Mouse (Mus musculus) C2C12 (cell line): ENCODE data around the gene Rnf19b. TPM values are rescaled to one million over a fixed set of nuclear protein-coding genes. Genes with fewer than 3 reads are reported as not detected.

Experiments
- H3K27me3 ChIP-seq: one replicate; pipeline ENCODE4 v1.6.1; 2011; ENCODE audit not compliant: control insufficient read depth, insufficient read depth, insufficient read length
- H3K36me3 ChIP-seq: one replicate; pipeline ENCODE4 v1.6.1; 2011; ENCODE audit not compliant: control insufficient read depth, insufficient read depth
- H3K4me3 ChIP-seq: one replicate; pipeline ENCODE4 v1.5.1; 2011; ENCODE audit warnings: mild to moderate bottlenecking, control low read depth; ENCODE audit not compliant: poor library complexity, insufficient read depth, severe bottlenecking
- H3K79me2 ChIP-seq: one replicate; pipeline ENCODE4 v1.6.1; 2011; ENCODE audit not compliant: control insufficient read depth, insufficient read depth
- H3K79me3 ChIP-seq: one replicate; pipeline ENCODE4 v1.6.1; 2011; ENCODE audit warnings: low read depth, control low read depth
- H3ac ChIP-seq: one replicate; pipeline ENCODE3; 2011; ENCODE audit warnings: low read depth; ENCODE audit not compliant: control insufficient read depth, insufficient read length
- CEBPB ChIP-seq: IDR thresholded peaks from one replicate; pipeline ENCODE4 v1.6.1; 2011; ENCODE audit warnings: low read depth, mild to moderate bottlenecking, control low read depth, moderate library complexity
- CTCF ChIP-seq: IDR thresholded peaks from one replicate; pipeline ENCODE4 v1.5.1; 2011; ENCODE audit not compliant: control insufficient read depth, insufficient read depth, insufficient read length
- FOSL1 ChIP-seq: IDR thresholded peaks from one replicate; pipeline ENCODE4 v1.8.0; 2011; ENCODE audit warnings: mild to moderate bottlenecking, low read length; ENCODE audit not compliant: poor library complexity, insufficient read depth, severe bottlenecking
- MAX ChIP-seq: IDR thresholded peaks from one replicate; pipeline ENCODE4 v1.6.1; 2011; ENCODE audit warnings: mild to moderate bottlenecking, control low read depth
- MYOD1 ChIP-seq: IDR thresholded peaks from one replicate; pipeline ENCODE4 v1.6.1; 2011; ENCODE audit warnings: low read depth; ENCODE audit not compliant: control insufficient read depth, insufficient read length
- MYOG ChIP-seq: IDR thresholded peaks from one replicate; pipeline ENCODE4 v1.6.1; 2011; ENCODE audit not compliant: control insufficient read depth, insufficient read length; ENCODE audit errors: extremely low read depth
- USF1 ChIP-seq: IDR thresholded peaks from one replicate; pipeline ENCODE4 v1.6.1; 2011; ENCODE audit warnings: low read depth, mild to moderate bottlenecking, control low read depth, moderate library complexity
- polyA plus RNA-seq: library from polyadenylated mRNA; unstranded; fragments of >200 nt; fragmentation: generic; extraction: Trizol; gene quantifications from one replicate; pipeline ENCODE4 v1.2.1, GENCODE M21; 2012; ENCODE audit warnings: missing spikeins

Gene Rnf19b
- polyA plus RNA-seq, 1 experiment, result 53.5 TPM

DNA sequence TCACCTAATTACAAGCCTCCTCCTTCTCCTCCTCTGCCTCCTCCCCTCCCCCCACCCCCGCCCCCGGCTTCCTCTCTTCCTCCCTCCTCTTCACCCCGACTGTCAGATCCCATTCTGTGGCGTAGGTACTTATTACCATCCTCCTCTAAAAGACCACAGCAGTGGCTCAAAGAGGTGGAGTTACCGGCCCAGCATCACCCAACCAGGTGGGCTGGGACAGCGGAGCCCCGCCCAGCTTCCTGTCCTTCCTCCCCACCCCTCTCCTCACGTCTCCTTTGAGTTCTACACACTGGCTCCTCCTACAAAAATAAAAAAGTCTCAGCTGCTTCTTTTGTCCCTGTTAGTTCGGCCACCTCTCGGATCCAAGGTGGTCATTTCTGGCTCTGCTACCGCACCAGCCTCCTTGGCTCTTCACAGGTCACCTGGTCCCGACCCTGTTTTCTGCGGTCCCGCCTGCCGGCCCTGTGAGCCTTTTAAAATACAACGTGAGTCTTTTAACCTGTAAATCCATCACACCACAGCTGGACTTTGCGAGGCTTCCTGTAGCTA is 72.8 kb downstream of the Rnf19b start:
- TF ChIP-seq USF1 (no peak), MYOG (no peak), MYOD1 (no peak), CTCF (no peak), MAX (no peak), FOSL1 (no peak), CEBPB (no peak)
- no peaks in the 10 kb centered on the region for H3K79me2 ChIP-seq
- no peak overlapping the region for H3ac ChIP-seq
- no peak overlapping the region for H3K4me3 ChIP-seq
- no peaks in the 10 kb centered on the region for H3K36me3 ChIP-seq
- peaks cover 9% of the 10 kb centered on the region for H3K27me3 ChIP-seq
- H3K79me3 ChIP-seq, result no peaks in the 10 kb centered on the region

DNA sequence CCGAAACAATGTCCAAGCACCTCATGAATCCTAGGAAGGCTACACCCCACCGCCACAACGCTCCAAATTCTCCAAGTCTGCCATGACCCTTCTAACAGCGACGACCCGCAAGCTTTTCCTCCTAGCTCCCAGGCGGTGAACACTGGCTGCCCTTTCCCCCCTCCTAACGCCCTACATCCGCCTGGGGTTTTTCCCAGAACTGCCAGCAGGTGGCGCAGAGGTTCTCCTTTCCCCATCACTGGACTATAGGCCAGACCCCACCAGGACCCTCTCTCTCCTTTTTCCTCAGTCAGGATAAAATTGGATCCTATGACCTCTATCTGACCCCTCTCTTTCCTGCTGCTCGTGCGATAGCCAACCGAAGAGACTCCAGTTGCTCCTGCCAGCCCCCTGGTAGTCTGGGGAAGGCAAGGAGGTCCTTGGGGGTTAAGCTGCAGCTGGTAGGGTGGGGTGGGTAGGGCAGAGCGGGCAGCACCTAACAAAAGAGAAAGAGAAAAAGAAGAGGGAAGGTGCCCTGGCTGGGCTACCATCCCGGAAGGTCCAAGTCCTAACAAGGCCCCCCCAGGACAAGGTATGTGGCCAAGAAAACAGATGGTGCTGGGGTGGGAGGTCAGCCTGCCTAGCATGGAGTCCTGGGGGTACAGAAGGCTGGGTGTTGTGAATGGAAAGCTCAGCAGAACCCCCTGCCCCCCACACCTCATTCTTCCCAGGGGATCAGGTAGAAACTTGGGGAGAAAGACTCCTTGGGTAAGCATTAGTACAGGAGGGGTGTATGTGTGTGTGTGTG is 76.9 kb downstream of the Rnf19b start:
- H3ac ChIP-seq, result no peak overlapping the region
- H3K36me3 ChIP-seq, result no peaks in the 10 kb centered on the region
- TF ChIP-seq CTCF, result peak; percentile 83
- no peak for TF ChIP-seq CEBPB
- TF ChIP-seq MYOG, result no peak
- TF ChIP-seq MAX, result no peak
- no peak for TF ChIP-seq MYOD1
- H3K27me3 ChIP-seq, result peaks cover 13% of the 10 kb centered on the region
- no peak overlapping the region for H3K4me3 ChIP-seq
- no peaks in the 10 kb centered on the region for H3K79me3 ChIP-seq
- H3K79me2 ChIP-seq, result no peaks in the 10 kb centered on the region

Other genes starting within 250 kb of the Rnf19b start
- gene Trim62, start 174.7 kb upstream of the Rnf19b start, polyA plus RNA-seq, result 0.87 TPM
- gene Azin2, start 95.8 kb upstream of the Rnf19b start, polyA plus RNA-seq, result 12.5 TPM
- 176 TPM for gene Ak2, start 66.3 kb upstream of the Rnf19b start, polyA plus RNA-seq
- 0.18 TPM for gene Tmem54, start 47.3 kb downstream of the Rnf19b start, polyA plus RNA-seq
- gene Hpca, start 63.8 kb downstream of the Rnf19b start, polyA plus RNA-seq, result not detected
- 0.14 TPM for gene Fndc5, start 78.7 kb downstream of the Rnf19b start, polyA plus RNA-seq
- 8.1 TPM for gene S100pbp, start 131.5 kb downstream of the Rnf19b start, polyA plus RNA-seq
- 105 TPM for gene Yars, start 131.5 kb downstream of the Rnf19b start, polyA plus RNA-seq
- gene C77080, start 203.1 kb downstream of the Rnf19b start, polyA plus RNA-seq, result 30.1 TPM
- gene Sync, start 229.3 kb downstream of the Rnf19b start, polyA plus RNA-seq, result 15.0 TPM